In the genomic region with DNA sequence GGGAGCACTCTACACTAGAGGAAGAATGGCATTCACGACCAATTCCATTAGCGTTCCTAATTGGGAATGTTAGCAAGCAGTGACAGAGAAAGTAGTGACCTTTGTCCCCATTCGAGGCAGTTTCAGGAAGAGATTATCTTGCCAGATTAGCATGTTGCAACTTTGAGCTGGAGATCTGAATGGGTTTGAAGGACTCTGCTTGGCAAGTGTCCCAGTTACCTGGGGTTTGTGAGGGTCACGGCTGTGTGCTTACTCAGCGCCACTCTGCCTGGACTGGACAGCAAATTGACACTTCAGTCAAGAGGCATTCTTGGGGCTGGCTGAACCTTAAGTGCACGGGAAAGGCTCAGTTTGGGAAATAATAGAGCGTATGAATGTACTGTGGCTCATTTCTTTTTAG, we compare ENCODE assay signal across 10 mouse cellular contexts. TPM values are rescaled to one million over a fixed set of nuclear protein-coding genes. Genes with fewer than 3 reads are reported as not detected.
DNase-seq lines count a peak whose midpoint lies in the region; ATAC-seq lines count a peak whose summit lies in the region.
"Had no signal": no experiment of that assay in that cellular context is flagged by ENCODE, and none has a peak within 500 bp of the region (broad histone marks: within the 10 kb centered on the region; RNA-seq: fewer than 3 reads in every experiment).

No protein-coding gene starts in this region.

- H3K9me3 ChIP-seq in intestine, embryonic 15.5 days = no peaks in the 10 kb centered on the region
- H3K9me3 ChIP-seq: limb, embryonic 12.5 days had no signal

- H3K4me3 ChIP-seq in intestine, embryonic 15.5 days (replicated peaks) = no peak overlapping the region
- H3K4me3 ChIP-seq: heart, adult 2 months; limb, embryonic 12.5 days had no signal

- no peak overlapping the region for H3K27ac ChIP-seq in intestine, embryonic 15.5 days
- H3K27ac ChIP-seq: heart, adult 2 months; limb, embryonic 12.5 days had no signal

- intact Hi-C loops in left cerebral cortex, postnatal 4 days (cut with DNase I) = loop anchor here (10.0 kb wide), 2 partner anchors 168 to 288 kb away; no protein-coding TSS in a partner anchor

- no peak overlapping the region for H3K9ac ChIP-seq in intestine, embryonic 15.5 days
- H3K9ac ChIP-seq: limb, embryonic 12.5 days had no signal

- no peaks in the 10 kb centered on the region for H3K27me3 ChIP-seq in intestine, embryonic 15.5 days (replicated peaks)
- H3K27me3 ChIP-seq: limb, embryonic 12.5 days had no signal

- no peaks in the 10 kb centered on the region for H3K36me3 ChIP-seq in intestine, embryonic 15.5 days

- no peak overlapping the region for H3K4me2 ChIP-seq in intestine, embryonic 15.5 days (replicated peaks)
- H3K4me2 ChIP-seq: limb, embryonic 12.5 days had no signal

- 39% methylated on average over 7 of the region's 7 CpGs for WGBS in intestine, embryonic 15.5 days

- peaks cover 30% of the 10 kb centered on the region for H3K4me1 ChIP-seq in intestine, embryonic 15.5 days (replicated peaks)

- ATAC-seq in intestine, embryonic 15.5 days = peak; percentile 64

- DNase-seq in left cerebral cortex, postnatal 4 days = peak; percentile 30
- no peak for DNase-seq in left cerebral cortex, adult 11 months (ENCODE audit: low spot score)
- DNase-seq in adrenal gland, postnatal 25 days = peak; percentile 22
- DNase-seq in lung, postnatal 10 days = peak; percentile 86
- no peak for DNase-seq in right cerebral cortex, postnatal 25 days
- no peak for DNase-seq in cerebellum, adult 9-11 months
- DNase-seq: cerebellum, adult 11-12 months had no signal

RNA-seq across cellular contexts. Expression of a gene that starts 8.2 kb away (rescaled TPM):
- total RNA-seq in left cerebral cortex, postnatal 4 days (2021) = 100 to 1,000 TPM in 1 of 2 experiments, 10 to 100 TPM in 1; 92.7 to 105 TPM
- total RNA-seq in adrenal gland, postnatal 25 days (2021) = 1.3 and 4.7 TPM in 2 replicates
- 4.4 and 4.7 TPM in 2 replicates for polyA plus RNA-seq in intestine, embryonic 15.5 days (2015; fragmentation: Nextera tagmentation; extraction: Ambion mirVana)

Comparison
In these comparisons a context has a peak if more than half of its experiments do, and no peak if none do; other contexts are left out.
1. DNase-seq: peak in left cerebral cortex, postnatal 4 days (single experiment), adrenal gland, postnatal 25 days (single experiment) and lung, postnatal 10 days (single experiment); none in left cerebral cortex, adult 11 months (single experiment), right cerebral cortex, postnatal 25 days (single experiment) and cerebellum, adult 9-11 months (single experiment).
2. RNA of a gene that starts 8.2 kb away (total RNA-seq): 92.7 to 105 TPM in left cerebral cortex, postnatal 4 days; 1.3 to 4.7 TPM in adrenal gland, postnatal 25 days; every median in the first group is over 10 times any median in the second.